Comparison of ENCODE assay signal across 9 mouse cellular contexts in the genomic region with DNA sequence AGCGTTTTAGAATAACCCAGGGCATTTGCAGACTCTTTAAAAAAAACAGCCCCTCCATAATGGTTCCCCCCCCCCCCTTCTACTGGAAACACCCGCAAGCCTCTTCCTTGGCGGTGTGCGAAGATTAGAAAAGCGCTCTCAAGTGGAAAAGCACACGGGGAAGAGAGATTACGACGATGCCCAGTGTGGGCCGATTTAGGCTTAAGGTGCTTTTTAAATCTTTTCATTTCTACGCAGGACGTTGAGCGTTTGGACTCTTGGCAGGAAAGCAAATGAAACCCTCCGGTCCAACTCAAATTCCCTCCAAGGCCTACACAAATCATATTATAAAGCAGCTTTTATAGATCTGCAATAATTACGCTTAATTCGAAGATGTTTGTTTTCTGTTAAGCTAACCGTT. TPM values are rescaled to one million over a fixed set of nuclear protein-coding genes. Genes with fewer than 3 reads are reported as not detected.
DNase-seq lines count a peak whose midpoint lies in the region; ATAC-seq lines count a peak whose summit lies in the region.
"Had no signal": no experiment of that assay in that cellular context is flagged by ENCODE, and none has a peak within 500 bp of the region (broad histone marks: within the 10 kb centered on the region; RNA-seq: fewer than 3 reads in every experiment).

No protein-coding gene starts in this region.

- 20% methylated on average over 16 of the region's 16 CpGs for WGBS in heart, embryonic 12.5 days
- 26% methylated on average over 16 of the region's 16 CpGs for WGBS in hindbrain, embryonic 13.5 days
- WGBS in midbrain, embryonic 10.5 days: 19% methylated on average over 16 of the region's 16 CpGs

- peak overlapping the region; percentile 85 for H3K4me2 ChIP-seq in heart, embryonic 12.5 days
- H3K4me2 ChIP-seq in hindbrain, embryonic 13.5 days: peak overlapping the region; percentile 58

- H3K9ac ChIP-seq in heart, embryonic 12.5 days: 0 out of 2 replicates have a peak overlapping the region, but pooled peaks have one; percentile 7
- peak overlapping the region; percentile 59; the same call in 1 of the 2 replicates for H3K9ac ChIP-seq in hindbrain, embryonic 13.5 days

- H3K4me1 ChIP-seq in heart, embryonic 12.5 days (replicated peaks): peaks cover 27% of the 10 kb centered on the region
- H3K4me1 ChIP-seq in brown adipose tissue, adult 24 weeks (ENCODE audit: control insufficient read depth, insufficient read depth, insufficient read length, low read length): peaks cover 2% of the 10 kb centered on the region; the same call in 1 of the 2 replicates
- peaks cover 41% of the 10 kb centered on the region for H3K4me1 ChIP-seq in hindbrain, embryonic 13.5 days (replicated peaks)
- H3K4me1 ChIP-seq in midbrain, embryonic 10.5 days: peaks cover 81% of the 10 kb centered on the region

- H3K4me3 ChIP-seq in heart, embryonic 12.5 days: peak overlapping the region; percentile 47
- H3K4me3 ChIP-seq in brown adipose tissue, adult 24 weeks (ENCODE audit: insufficient read depth, low read depth, low read length): 0 out of 2 replicates have a peak overlapping the region, but pooled peaks have one; percentile 44
- H3K4me3 ChIP-seq in hindbrain, embryonic 13.5 days: peak overlapping the region; percentile 20
- peak overlapping the region; percentile 58 for H3K4me3 ChIP-seq in midbrain, embryonic 10.5 days

- DNase-seq in heart, adult 18-20 months: no peak
- DNase-seq in midbrain, embryonic 10.5 days (ENCODE audit: low spot score): no peak
- DNase-seq in spleen, postnatal 4 days (ENCODE audit: low spot score in 2 of 2): no peak
- no peak for DNase-seq in urinary bladder, postnatal 14 days (ENCODE audit: low spot score)
- DNase-seq in layer of hippocampus, postnatal 14 days (ENCODE audit: low spot score in 2 of 2): no peak
- DNase-seq: cerebellum, postnatal 36 days had no signal

- ATAC-seq in heart, embryonic 12.5 days (ENCODE audit: insufficient number of reproducible peaks, low FRiP score): no peak
- 0 out of 2 replicates have a peak, but pooled peaks have one; percentile 46 for ATAC-seq in hindbrain, embryonic 13.5 days (ENCODE audit: low FRiP score)

- peaks cover 26% of the 10 kb centered on the region for H3K27me3 ChIP-seq in heart, embryonic 12.5 days (replicated peaks)
- H3K27me3 ChIP-seq in hindbrain, embryonic 13.5 days: peaks cover 8% of the 10 kb centered on the region; the same call in 1 of the 2 replicates
- H3K27me3 ChIP-seq in midbrain, embryonic 10.5 days (ENCODE audit: low read depth, poor library complexity, severe bottlenecking): peaks cover 26% of the 10 kb centered on the region

- H3K36me3 ChIP-seq in heart, embryonic 12.5 days: no peaks in the 10 kb centered on the region
- H3K36me3 ChIP-seq in hindbrain, embryonic 13.5 days: no peaks in the 10 kb centered on the region
- no peaks in the 10 kb centered on the region for H3K36me3 ChIP-seq in midbrain, embryonic 10.5 days

- peak overlapping the region; percentile 64; the same call in 1 of the 2 replicates for H3K27ac ChIP-seq in heart, embryonic 12.5 days (ENCODE audit: poor library complexity, severe bottlenecking)
- H3K27ac ChIP-seq in brown adipose tissue, adult 24 weeks (replicated peaks; ENCODE audit: low read depth, low read length): no peak overlapping the region
- no peak overlapping the region for H3K27ac ChIP-seq in hindbrain, embryonic 13.5 days
- peak overlapping the region; percentile 93 for H3K27ac ChIP-seq in midbrain, embryonic 10.5 days (replicated peaks)

- H3K9me3 ChIP-seq in heart, embryonic 12.5 days (replicated peaks): no peaks in the 10 kb centered on the region
- no peaks in the 10 kb centered on the region for H3K9me3 ChIP-seq in hindbrain, embryonic 13.5 days
- H3K9me3 ChIP-seq in midbrain, embryonic 10.5 days (replicated peaks): no peaks in the 10 kb centered on the region

RNA-seq across cellular contexts. Expression of gene Axin2, which starts 29.6 kb away (rescaled TPM):
- 2.1 and 2.4 TPM in 2 replicates for polyA plus RNA-seq in heart, embryonic 12.5 days (2016; fragmentation: Nextera tagmentation; extraction: Ambion mirVana)
- 1 to 10 TPM; 3.5 to 4.7 TPM for total RNA-seq in heart, adult 18-20 months (2021)
- 18.4 and 19.4 TPM in 2 replicates for polyA plus RNA-seq in brown adipose tissue, adult 24 weeks (2012; ENCODE audit: insufficient read depth, insufficient read length, missing spikeins)
- polyA plus RNA-seq in hindbrain, embryonic 13.5 days (2015; fragmentation: Nextera tagmentation; extraction: Ambion mirVana): 10.6 and 13.8 TPM in 2 replicates
- 17.5 and 17.6 TPM in 2 replicates for polyA plus RNA-seq in midbrain, embryonic 10.5 days (2016; fragmentation: Nextera tagmentation; extraction: Ambion mirVana)
- 10 to 100 TPM; 28.1 to 28.6 TPM for total RNA-seq in layer of hippocampus, postnatal 14 days (2021)

Comparison
In these comparisons a context has a peak if more than half of its experiments do, and no peak if none do; other contexts are left out.
1. H3K27ac ChIP-seq: peak in heart, embryonic 12.5 days (single experiment) and midbrain, embryonic 10.5 days (single experiment); none in brown adipose tissue, adult 24 weeks (single experiment) and hindbrain, embryonic 13.5 days (single experiment).
2. Peak in every context shown above with its lines, with median percentiles within 50 percentile points of each other: H3K4me3 ChIP-seq.